Mouse (Mus musculus): ENCODE measurements around the gene Vamp8. TPM values are rescaled to one million over a fixed set of nuclear protein-coding genes. Genes with fewer than 3 reads are reported as not detected.

Vamp8 gene
- polyA plus RNA-seq, 1 experiment from 2014 or later: 179 TPM

GRCm38 (mm10) chr6:72357164-72358079, 33.1 kb downstream of the Vamp8 start:
- no peak for ATAC-seq (ENCODE audit: borderline replicate concordance, extremely low read depth, low FRiP score, low TSS enrichment)
- H3K27me3 ChIP-seq: no peaks in the 10 kb centered on the region
- WGBS: 58% methylated on average over 5 of the region's 5 CpGs
- no peak overlapping the region for H3K27ac ChIP-seq
- no peak overlapping the region for H3K4me3 ChIP-seq
- peaks cover 60% of the 10 kb centered on the region for H3K4me1 ChIP-seq
- H3K4me2 ChIP-seq: no peak overlapping the region
- no peaks in the 10 kb centered on the region for H3K9me3 ChIP-seq
- no peak overlapping the region for H3K9ac ChIP-seq
- peaks cover 22% of the 10 kb centered on the region for H3K36me3 ChIP-seq

- no peak for ATAC-seq (ENCODE audit: borderline replicate concordance, extremely low read depth, low FRiP score, low TSS enrichment)
- Histone ChIP-seq H3K9me3 (no peaks in the 10 kb centered on the region), H3K27me3 (no peaks in the 10 kb centered on the region), H3K9ac (peak overlapping the region; percentile 60), H3K4me3 (peak overlapping the region; percentile 62), H3K36me3 (peaks cover 22% of the 10 kb centered on the region), H3K27ac (0 out of 2 replicates have a peak overlapping the region, but pooled peaks have one; percentile 41), H3K4me2 (peak overlapping the region; percentile 97), H3K4me1 (peaks cover 65% of the 10 kb centered on the region)
- WGBS: 37% methylated on average over 7 of the region's 8 CpGs
Observed at GRCm38 (mm10) chr6:72356001-72356532, 34.4 kb downstream of the Vamp8 start.

GRCm38 (mm10) chr6:72355066-72355911, 35.2 kb downstream of the Vamp8 start, which contains the start of gene Tmem150a:
TSS of gene Tmem150a (plus strand) at chr6:72355447.
- Histone ChIP-seq H3K9ac (peak within 1 kb of the TSS; percentile 60), H3K27ac (peak within 1 kb of the TSS; percentile 83), H3K4me1 (peaks cover 61% of the 10 kb centered on the region), H3K27me3 (no peaks in the 10 kb centered on the region), H3K4me3 (peak within 1 kb of the TSS; percentile 62), H3K4me2 (peak within 1 kb of the TSS; percentile 97), H3K36me3 (peaks cover 25% of the 10 kb centered on the region), H3K9me3 (no peaks in the 10 kb centered on the region)
- WGBS: under 1% methylated on average over 69 of the region's 71 CpGs
- peak; percentile 89 for ATAC-seq (ENCODE audit: borderline replicate concordance, extremely low read depth, low FRiP score, low TSS enrichment)

GRCm38 (mm10) chr6:72354025-72354424, 36.5 kb downstream of the Vamp8 start:
- Histone ChIP-seq H3K27me3 (no peaks in the 10 kb centered on the region), H3K36me3 (peaks cover 28% of the 10 kb centered on the region), H3K4me2 (peak overlapping the region; percentile 16; the same call in 1 of the 2 replicates), H3K27ac (peak overlapping the region; percentile 83), H3K9me3 (no peaks in the 10 kb centered on the region), H3K4me3 (no peak overlapping the region), H3K4me1 (peaks cover 62% of the 10 kb centered on the region), H3K9ac (no peak overlapping the region)
- WGBS: 73% methylated on average over 1 of the region's 1 CpGs
- no peak for ATAC-seq (ENCODE audit: borderline replicate concordance, extremely low read depth, low FRiP score, low TSS enrichment)

- 41% methylated on average over 5 of the region's 5 CpGs for WGBS
- peaks cover 74% of the 10 kb centered on the region for H3K4me1 ChIP-seq
- peak overlapping the region; percentile 18; the same call in 1 of the 2 replicates for H3K4me2 ChIP-seq
- no peak overlapping the region for H3K4me3 ChIP-seq
- peak overlapping the region; percentile 83 for H3K27ac ChIP-seq
- H3K9me3 ChIP-seq: no peaks in the 10 kb centered on the region
- ATAC-seq (ENCODE audit: borderline replicate concordance, extremely low read depth, low FRiP score, low TSS enrichment): no peak
- H3K9ac ChIP-seq: no peak overlapping the region
- peaks cover 23% of the 10 kb centered on the region for H3K36me3 ChIP-seq
- no peaks in the 10 kb centered on the region for H3K27me3 ChIP-seq
Observed at GRCm38 (mm10) chr6:72352636-72353405, 37.7 kb downstream of the Vamp8 start.

GRCm38 (mm10) chr6:72350214-72350613, 40.3 kb downstream of the Vamp8 start:
- Histone ChIP-seq H3K9ac (no peak overlapping the region), H3K27ac (no peak overlapping the region), H3K27me3 (no peaks in the 10 kb centered on the region), H3K4me2 (no peak overlapping the region), H3K9me3 (no peaks in the 10 kb centered on the region), H3K4me1 (peaks cover 74% of the 10 kb centered on the region), H3K4me3 (no peak overlapping the region), H3K36me3 (peaks cover 23% of the 10 kb centered on the region)
- 79% methylated on average over 2 of the region's 2 CpGs for WGBS
- no peak for ATAC-seq (ENCODE audit: borderline replicate concordance, extremely low read depth, low FRiP score, low TSS enrichment)

GRCm38 (mm10) chr6:72348411-72348810, 42.1 kb downstream of the Vamp8 start:
- peak overlapping the region; percentile 73 for H3K4me3 ChIP-seq
- no peak overlapping the region for H3K9ac ChIP-seq
- peaks cover 23% of the 10 kb centered on the region for H3K36me3 ChIP-seq
- peaks cover 71% of the 10 kb centered on the region for H3K4me1 ChIP-seq
- no peaks in the 10 kb centered on the region for H3K27me3 ChIP-seq
- no peaks in the 10 kb centered on the region for H3K9me3 ChIP-seq
- WGBS: 55% methylated on average over 10 of the region's 10 CpGs
- no peak for ATAC-seq (ENCODE audit: borderline replicate concordance, extremely low read depth, low FRiP score, low TSS enrichment)
- peak overlapping the region; percentile 61 for H3K4me2 ChIP-seq
- H3K27ac ChIP-seq: no peak overlapping the region

- Histone ChIP-seq H3K4me2 (peak within 1 kb of the TSS; percentile 61), H3K4me3 (peak within 1 kb of the TSS; percentile 73), H3K27ac (peak within 1 kb of the TSS; percentile 94), H3K9ac (peak within 1 kb of the TSS; percentile 83), H3K4me1 (peaks cover 63% of the 10 kb centered on the region), H3K9me3 (no peaks in the 10 kb centered on the region), H3K36me3 (peaks cover 24% of the 10 kb centered on the region), H3K27me3 (no peaks in the 10 kb centered on the region)
- peak; percentile 74 for ATAC-seq (ENCODE audit: borderline replicate concordance, extremely low read depth, low FRiP score, low TSS enrichment)
- WGBS: under 1% methylated on average over 72 of the region's 72 CpGs
Observed at GRCm38 (mm10) chr6:72347166-72347941, 43.1 kb downstream of the Vamp8 start, which contains the start of gene 0610030E20Rik. TSS of gene 0610030E20Rik (plus strand) at chr6:72347317.

- 79% methylated on average over 4 of the region's 4 CpGs for WGBS
- Histone ChIP-seq H3K27me3 (no peaks in the 10 kb centered on the region), H3K4me1 (peaks cover 55% of the 10 kb centered on the region), H3K4me3 (no peak overlapping the region; the same call in 1 of the 2 replicates), H3K36me3 (peaks cover 26% of the 10 kb centered on the region), H3K9ac (no peak overlapping the region), H3K4me2 (no peak overlapping the region), H3K27ac (no peak overlapping the region), H3K9me3 (no peaks in the 10 kb centered on the region)
- ATAC-seq (ENCODE audit: borderline replicate concordance, extremely low read depth, low FRiP score, low TSS enrichment): no peak
Observed at GRCm38 (mm10) chr6:72346261-72346660, 44.2 kb downstream of the Vamp8 start.

- no peak overlapping the region for H3K27ac ChIP-seq
- H3K4me2 ChIP-seq: peak overlapping the region; percentile 83
- 46% methylated on average over 6 of the region's 6 CpGs for WGBS
- H3K4me1 ChIP-seq: peaks cover 49% of the 10 kb centered on the region
- no peaks in the 10 kb centered on the region for H3K27me3 ChIP-seq
- H3K9ac ChIP-seq: no peak overlapping the region
- peaks cover 22% of the 10 kb centered on the region for H3K36me3 ChIP-seq
- no peaks in the 10 kb centered on the region for H3K9me3 ChIP-seq
- no peak for ATAC-seq (ENCODE audit: borderline replicate concordance, extremely low read depth, low FRiP score, low TSS enrichment)
- H3K4me3 ChIP-seq: peak overlapping the region; percentile 97; the same call in 1 of the 2 replicates
Observed at GRCm38 (mm10) chr6:72345633-72346032, 44.9 kb downstream of the Vamp8 start.

All from lung, embryonic 15.5 days (tissue).